Mouse (Mus musculus): Measurements from ENCODE around the gene Pim3. TPM values are rescaled to one million over a fixed set of nuclear protein-coding genes. Genes with fewer than 3 reads are reported as not detected.

Gene Pim3
- total RNA-seq, 4 experiments from 2014 or later = 62.7 to 164 (median 75.8) TPM

DNA sequence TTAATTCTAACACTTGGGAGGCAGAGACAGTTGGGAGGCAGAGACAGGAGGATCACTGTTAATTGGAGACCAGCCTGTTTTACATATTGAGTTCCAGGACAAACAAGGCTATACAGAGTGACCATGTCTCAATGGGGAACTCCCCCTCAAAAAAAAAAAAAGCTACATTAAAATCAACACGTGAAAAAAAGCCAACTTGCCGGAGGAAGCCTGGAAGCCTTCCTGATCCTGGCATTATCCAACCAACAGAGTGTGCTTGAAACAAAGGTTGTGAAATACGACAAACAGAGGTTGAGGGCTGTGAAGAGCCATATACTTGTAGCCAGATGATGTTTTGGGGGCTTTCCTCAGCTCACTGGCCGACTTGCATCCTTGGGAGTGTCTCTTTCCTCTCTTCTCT, 20.9 kb downstream of the Pim3 start:
- DNase-seq = no peak

DNA sequence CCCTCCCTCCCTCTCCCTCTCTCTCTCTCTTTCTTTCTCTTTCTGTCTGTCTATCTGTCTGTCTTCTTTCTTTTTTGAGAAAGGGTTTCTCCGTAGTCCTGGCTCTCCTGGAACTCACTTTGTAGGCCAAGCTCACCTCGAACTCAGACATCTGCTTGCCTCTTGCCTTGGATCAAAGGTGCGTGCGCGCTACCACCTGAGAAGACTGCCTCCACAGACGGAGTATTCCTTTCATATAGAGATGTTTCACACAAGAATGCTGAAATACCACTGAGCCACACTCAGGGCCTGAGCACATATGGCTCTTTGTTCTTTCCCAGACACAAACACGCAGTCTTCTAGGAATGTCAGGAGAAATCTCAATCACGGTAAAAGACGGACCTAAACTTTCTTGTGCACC, 21.4 kb downstream of the Pim3 start:
- DNase-seq = no peak

DNA sequence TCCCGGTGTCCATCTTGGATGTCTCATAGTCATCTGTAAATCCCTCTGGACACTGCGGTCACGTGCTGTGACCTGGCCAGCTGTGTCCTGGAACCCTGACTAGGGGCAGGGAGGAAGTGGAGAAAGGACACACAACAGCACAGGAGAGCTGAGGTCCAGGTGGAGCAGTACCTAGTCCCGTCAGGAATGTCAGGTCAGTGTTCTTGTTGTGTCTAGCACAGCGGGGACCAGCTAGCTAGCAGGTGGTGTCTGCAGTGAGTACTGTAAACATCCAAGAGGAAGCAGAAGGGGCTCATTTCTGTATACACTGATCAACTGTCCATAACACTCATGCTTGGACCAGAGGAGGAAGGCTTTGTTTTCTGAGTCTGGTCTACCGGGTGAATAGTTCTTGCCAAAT, 23.4 kb downstream of the Pim3 start:
- no peak for DNase-seq

DNA sequence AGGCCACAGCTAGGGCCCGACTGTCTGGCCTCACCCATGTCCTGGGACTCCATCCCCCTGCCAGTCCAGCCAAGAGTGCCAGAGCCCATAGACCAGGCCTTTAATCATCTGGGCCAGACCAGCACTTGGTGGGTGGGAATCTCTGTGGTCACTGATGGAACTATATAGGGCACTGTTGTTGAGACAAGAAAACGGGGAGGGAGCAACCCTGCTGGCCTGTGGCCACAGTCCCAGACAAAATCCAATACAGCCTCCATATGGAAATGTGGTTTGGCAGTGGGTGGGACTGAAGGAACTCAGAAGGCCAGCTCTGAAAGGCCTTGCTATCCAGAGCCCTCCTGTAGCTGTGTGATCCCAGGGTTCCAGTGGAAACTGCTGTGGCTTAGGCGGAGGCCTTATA, 27.0 kb downstream of the Pim3 start:
- no peak for DNase-seq

DNA sequence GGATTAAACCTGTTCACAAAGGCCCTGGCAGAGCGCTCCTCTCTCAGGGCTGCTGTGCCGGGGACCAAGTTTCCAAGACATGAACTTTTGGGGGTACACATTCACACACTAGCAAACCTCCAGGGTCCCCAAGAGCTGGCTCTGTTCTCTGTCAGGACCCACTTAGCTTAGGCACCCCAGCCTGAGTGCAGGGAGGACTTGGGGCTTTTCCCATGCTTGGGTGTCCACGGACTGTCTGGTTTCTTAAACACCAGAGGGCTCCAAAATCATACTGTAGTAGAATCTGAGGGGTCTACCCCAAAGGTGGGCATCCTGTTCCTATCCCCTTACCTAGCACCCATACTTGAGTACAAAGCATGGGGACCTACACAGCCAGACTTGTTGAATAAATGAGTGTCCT, 28.0 kb downstream of the Pim3 start:
- DNase-seq = no peak

DNA sequence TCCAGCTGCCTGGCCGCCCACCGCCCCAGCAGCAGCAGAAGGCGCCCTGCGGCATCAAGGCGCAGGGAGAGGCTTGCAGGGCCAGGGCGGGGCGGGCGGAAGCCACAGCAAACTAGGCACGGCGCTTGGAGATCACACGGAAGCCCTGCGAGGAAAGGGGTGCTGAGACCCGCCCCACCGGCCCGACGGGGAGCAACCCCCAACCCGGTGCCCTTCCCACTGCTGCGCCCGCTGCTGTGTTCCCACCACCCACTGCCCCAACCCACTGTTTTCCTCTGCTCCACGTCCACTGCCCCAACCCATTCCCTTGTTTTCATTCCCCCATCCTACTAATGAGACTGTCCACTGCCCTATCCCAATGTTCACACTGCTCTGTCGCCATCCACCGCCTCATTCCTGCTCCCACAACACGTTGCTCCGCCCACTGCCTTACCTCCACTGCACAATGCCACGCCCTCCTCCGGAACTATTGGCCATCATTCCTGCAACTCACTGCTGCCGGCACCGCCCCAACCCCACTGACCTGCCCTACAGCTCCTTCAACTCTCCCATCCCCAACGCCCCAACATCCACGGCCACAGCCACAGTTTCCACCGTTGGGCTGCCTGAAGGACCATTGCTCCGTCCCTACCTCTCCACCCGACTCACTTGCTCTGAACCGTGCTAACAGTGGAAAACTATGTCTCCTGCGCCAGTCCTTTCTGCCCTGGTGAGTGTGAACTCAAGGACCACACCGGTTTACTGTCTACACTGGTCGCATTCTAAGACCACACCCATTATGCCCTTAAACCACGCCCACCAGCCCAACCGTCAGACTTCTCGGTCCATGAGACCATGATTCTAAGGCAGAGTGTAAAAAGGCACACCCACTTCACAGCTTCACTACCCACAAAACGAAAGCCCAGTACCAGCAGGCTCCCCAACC, 29.0 kb downstream of the Pim3 start:
- peak; percentile 85 for DNase-seq

DNA sequence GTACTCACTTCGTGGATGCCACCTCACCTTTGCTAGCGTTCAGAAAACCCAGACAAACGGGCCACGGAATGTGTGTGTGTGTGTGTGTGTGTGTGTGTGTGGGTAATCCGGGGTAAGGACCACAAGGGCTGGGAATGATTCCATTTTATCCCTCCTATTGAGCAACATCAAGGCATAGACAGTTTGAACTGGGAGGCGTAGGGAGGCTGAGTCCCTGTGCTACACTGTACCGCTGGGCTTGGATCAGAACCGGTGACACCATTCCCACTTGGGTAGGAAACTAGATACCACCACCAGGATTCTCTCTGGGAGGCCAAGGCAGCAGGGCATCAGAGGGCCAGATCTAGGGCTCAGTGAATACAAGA, 29.7 kb downstream of the Pim3 start:
- DNase-seq = no peak

DNA sequence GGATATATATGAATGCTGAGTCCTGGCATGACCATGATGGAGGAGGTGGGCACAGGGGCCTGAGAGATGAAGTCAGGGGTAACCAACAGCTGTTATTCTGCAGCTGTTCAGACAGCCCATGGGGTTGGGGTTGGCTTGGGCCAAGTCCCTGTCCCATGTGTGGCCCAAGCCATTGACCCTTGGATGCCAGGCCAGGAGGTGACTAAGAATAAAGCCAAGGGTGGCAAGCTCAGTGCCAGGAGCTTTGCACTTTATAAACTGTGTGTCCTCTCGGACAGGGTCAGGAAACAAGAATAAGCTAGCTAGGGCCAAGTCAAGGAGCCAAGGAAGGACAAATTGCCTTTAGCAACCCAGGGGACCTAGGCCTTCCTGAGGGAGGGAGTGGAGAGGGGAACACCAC, 30.3 kb downstream of the Pim3 start:
- no peak for DNase-seq

DNA sequence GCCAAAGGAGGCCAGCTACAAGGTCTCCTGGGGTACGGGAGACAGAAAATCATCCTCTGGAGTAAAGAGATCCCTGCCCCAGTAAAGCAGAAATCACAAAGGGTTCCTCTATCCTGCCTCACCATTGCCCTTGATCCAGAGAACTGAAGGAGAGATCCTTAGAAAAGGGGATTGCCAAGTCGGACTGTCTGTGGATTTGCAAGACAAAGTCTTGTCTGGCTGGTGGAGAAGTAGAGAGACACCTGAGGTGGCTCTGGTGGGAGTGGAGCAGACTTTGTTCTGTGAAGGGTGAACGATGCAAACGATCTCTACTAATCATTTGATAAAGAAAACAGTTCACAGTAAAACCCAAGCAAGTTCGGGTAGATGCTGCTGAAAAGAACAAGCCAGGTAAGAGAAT, 30.9 kb downstream of the Pim3 start:
- DNase-seq = no peak

DNA sequence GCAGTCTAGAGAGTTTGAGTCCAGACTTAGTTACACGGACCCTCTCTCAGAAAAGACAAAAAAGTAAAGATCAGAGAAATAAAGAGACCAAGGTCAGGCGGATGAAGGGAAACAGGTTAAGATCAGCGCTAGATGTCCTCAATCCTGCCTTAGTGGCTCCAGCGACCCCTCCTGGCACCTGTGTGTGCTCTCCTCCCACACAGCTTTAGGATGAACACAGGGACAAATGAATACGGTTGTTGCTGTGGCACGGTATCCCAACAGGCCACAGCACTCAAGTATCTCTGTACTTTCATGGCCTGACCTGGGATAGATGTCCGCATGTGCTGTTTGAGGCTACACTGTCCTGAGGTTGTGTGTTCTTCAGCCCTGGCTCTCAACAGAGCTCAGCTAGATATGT, 33.1 kb downstream of the Pim3 start:
- DNase-seq = no peak

DNA sequence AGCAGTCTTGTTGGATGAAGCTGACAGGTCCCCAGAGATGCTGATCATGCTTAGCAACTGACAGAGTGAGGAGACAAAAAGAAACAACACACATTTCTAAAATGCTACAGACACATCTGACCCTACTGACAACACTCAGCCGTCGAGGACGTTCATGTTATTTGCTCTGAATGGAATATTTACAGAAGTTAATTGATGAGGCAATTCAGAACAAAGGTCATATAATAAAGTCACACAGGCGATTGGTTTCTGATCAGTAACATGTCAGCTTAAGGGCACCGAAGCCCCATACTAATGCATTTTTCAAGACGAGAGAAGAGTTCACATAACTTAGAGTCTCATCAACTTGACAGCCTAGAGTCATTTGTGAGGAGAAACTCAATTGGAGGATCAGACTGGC, 33.9 kb downstream of the Pim3 start:
- DNase-seq = no peak

DNA sequence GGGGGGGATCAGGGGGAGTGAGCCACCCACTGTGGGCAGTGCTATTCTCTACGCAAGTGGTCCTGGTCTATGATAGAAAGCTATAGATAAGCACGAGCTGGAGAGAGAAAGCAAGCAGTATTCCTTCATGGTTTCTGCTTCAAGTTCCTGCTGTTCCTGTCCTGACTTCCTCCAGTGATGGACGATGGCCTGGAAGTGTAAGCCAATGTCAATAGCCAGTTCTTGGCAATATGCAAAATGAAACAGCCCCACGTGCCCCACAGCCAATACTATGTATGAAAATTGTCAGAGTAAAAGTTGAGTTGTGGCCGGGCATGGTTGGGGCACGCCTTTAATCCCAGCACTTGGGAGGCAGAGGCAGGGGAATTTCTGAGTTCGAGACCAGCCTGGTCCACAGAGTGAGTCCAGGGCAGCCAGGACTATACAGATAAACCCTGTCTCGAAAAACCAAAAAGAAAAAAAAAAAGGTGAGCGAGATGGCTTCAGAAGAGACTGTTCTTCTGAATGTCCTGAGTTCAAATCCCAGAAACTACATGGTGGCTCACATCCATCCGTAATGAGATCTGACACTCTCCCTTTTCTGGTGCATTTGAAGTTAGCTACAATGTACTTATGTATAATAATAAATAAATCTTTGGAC, 34.5 kb downstream of the Pim3 start:
- DNase-seq = no peak

DNA sequence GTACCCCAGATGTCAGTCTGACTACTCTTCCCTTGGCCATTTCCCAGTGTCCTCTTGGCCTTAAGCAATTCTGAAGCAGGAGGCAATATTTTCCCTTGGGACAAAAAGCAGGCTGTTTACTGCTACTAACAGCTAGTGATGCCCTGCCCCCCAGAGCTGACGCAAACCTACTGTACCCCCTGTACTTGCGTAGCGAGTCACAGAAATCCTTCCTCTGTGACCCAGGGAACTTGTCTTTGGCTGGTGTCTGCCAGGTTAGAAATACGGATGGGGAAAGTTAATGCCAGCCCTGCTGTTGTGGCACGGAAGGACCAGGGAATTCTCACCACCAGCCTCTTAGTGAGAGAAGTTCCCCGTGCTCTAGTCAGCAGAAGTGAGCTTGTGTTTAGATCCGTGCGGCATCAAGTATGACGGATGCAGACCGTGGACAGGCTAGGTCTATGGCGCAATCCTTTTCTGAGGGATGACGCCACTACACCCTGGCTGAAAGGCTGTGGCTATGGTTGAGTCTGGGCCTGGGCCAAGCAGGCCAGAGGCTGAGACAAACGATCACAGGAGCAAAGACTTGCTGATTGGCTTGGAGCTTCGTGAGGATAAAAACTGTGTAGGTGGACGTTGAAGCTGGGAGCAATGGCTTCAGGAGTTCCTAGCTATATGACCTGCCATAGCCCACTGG, 40.4 kb downstream of the Pim3 start:
- peak; percentile 65 for DNase-seq

DNA sequence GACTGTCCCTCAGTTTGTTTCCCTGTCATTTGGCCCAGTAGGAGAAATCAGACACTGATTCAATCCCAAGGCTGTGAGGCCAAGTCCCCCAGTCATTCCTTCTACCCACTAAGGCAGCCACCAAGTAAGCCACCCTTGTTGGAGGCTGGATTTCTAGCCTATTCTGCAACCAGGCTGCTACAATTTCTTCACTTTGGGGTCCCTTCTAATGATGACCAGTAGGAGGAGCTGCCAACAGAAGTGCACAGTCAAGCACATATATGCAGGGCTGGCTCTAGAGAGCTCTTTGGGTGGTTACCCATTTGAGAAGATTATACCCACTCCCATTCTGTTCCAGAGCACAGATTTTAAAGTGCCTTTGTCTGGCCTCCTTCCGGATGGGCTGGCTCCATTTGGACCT, 41.1 kb downstream of the Pim3 start:
- no peak for DNase-seq

DNA sequence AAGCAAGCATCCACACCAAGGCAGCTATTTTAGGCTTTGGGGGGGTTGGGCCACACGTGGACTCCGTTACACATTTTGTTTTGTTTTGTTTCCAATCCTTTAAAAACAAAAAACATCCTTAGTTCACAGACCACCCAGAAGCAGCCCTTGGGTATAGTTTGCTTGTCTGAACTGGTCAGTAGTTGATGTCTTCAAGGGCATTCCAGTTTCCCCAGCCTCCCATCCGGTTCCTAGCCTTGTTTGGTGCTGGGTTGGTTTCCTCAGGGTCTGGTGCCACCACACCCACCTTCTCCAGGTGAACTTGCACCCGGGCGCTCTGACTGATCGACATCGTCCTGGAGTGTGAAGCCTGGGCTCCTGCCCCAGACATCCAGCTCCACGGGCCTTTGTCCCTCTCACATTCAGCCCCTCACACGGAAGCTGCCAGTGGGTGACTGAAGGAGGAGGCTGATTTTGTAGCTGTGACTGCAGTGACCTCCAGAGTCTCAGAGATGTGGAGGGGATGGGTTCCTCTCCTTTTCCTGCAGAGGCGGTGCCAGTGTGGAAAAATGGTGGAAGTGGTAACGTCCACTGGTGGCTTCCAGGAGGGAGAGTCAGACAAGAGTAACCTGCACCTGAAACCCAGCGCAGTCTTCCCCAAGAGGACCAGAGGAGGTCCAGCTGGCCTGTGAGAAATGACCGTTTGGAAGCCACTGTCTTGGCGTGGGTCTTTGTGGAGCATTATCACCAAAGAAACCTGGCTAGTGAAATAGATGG, 42.2 kb downstream of the Pim3 start:
- no peak for DNase-seq

DNA sequence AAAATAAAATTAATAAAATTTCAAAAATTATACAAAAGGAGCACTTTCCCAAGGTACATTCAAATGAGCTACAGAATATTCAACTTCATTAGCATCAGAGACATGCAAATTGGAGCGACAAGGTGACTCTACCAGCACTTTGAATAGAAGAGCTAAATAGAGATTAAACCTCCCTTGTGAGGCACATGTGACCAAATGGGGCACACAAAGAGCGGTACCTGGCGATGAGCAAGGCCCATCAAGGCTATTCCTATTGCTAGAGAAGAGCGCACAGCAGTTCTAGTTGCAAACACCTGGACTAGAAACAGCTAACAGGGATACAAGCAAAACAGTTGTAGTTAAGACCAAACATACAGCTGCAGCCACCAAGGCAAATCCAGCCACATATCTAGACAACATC, 44.4 kb downstream of the Pim3 start:
- DNase-seq = no peak

DNA sequence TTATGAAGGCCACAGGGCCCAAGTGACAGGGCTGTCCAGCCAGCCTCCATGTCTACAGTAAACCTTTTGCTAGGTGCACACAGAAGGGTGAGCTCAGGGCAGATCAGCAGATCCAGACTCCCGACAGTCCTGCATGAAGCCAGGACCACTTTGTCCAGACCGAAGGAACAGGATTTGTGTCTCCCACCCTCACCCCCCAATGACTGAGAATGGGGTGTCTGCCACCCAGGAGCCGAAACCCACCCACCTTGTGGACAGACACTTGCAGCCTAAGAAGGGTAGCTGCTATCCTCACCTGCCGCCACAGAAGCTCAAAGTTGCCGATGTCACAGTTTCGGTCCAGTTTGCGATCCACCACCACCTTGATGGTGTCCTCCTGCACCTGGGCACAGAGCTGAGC, 53.1 kb downstream of the Pim3 start:
- DNase-seq = no peak

Other genes starting within 250 kb of the Pim3 start
- gene Brd1, start 128.0 kb upstream of the Pim3 start, total RNA-seq (2022) = 10 to 100 TPM; 45.7 to 74.5 (median 60.5) TPM
- 1 to 10 TPM; 8.5 to 9.8 (median 9.3) TPM for gene Zbed4, start 110.5 kb upstream of the Pim3 start, total RNA-seq (2022)
- 10 to 100 TPM; 19.3 to 22.3 (median 20.3) TPM for gene Alg12, start 42.9 kb upstream of the Pim3 start, total RNA-seq (2022)
- gene Creld2, start 42.5 kb upstream of the Pim3 start, total RNA-seq (2022) = 10 to 100 TPM; 40.3 to 51.5 (median 49.2) TPM
- gene Ttll8, start 92.2 kb downstream of the Pim3 start, total RNA-seq (2022) = not detected
- gene Mlc1, start 116.8 kb downstream of the Pim3 start, total RNA-seq (2022) = under 1 TPM in 2 of 4 experiments, not detected in 2; 0.16 to 0.17 TPM
- gene Mov10l1, start 120.7 kb downstream of the Pim3 start, total RNA-seq (2022) = not detected
- gene Panx2, start 197.5 kb downstream of the Pim3 start, total RNA-seq (2022) = 1 to 10 TPM in 3 of 4 experiments, under 1 TPM in 1; 0.78 to 2.4 (median 1.7) TPM
- 10 to 100 TPM; 37.0 to 49.0 (median 43.7) TPM for gene Trabd, start 212.9 kb downstream of the Pim3 start, total RNA-seq (2022)
- 10 to 100 TPM; 44.0 to 52.1 (median 46.1) TPM for gene Selenoo, start 226.9 kb downstream of the Pim3 start, total RNA-seq (2022)